Mouse (Mus musculus): ENCODE measurements around the gene Ciao2a. TPM values are rescaled to one million over a fixed set of nuclear protein-coding genes. Genes with fewer than 3 reads are reported as not detected.

Gene Ciao2a
- polyA plus RNA-seq, 1 experiment from 2014 or later = 73.7 TPM

- peaks cover 41% of the 10 kb centered on the region for H3K4me1 ChIP-seq
- no peak for ATAC-seq (ENCODE audit: low FRiP score)
- H3K9me3 ChIP-seq (replicated peaks) = no peaks in the 10 kb centered on the region
- H3K27me3 ChIP-seq (replicated peaks) = no peaks in the 10 kb centered on the region
- no peak overlapping the region for H3K4me3 ChIP-seq (replicated peaks)
- H3K36me3 ChIP-seq = no peaks in the 10 kb centered on the region
- no peak overlapping the region for H3K4me2 ChIP-seq
- no peak overlapping the region for H3K27ac ChIP-seq (replicated peaks)
- no peak overlapping the region for H3K9ac ChIP-seq (replicated peaks)
These were observed 5.0 kb upstream of the Ciao2a start for GRCm38 (mm10) chr9:66121421-66121820.

GRCm38 (mm10) chr9:66123648-66124047, 2.8 kb upstream of the Ciao2a start:
- Histone ChIP-seq H3K27me3 (replicated peaks) (no peaks in the 10 kb centered on the region), H3K27ac (replicated peaks) (peak overlapping the region; percentile 91), H3K4me1 (peaks cover 46% of the 10 kb centered on the region), H3K9ac (replicated peaks) (peak overlapping the region; percentile 79), H3K4me3 (replicated peaks) (peak overlapping the region; percentile 82), H3K9me3 (replicated peaks) (no peaks in the 10 kb centered on the region), H3K4me2 (peak overlapping the region; percentile 73), H3K36me3 (no peaks in the 10 kb centered on the region)
- ATAC-seq (ENCODE audit: low FRiP score) = no peak
- WGBS = 3% methylated on average over 5 of the region's 5 CpGs

GRCm38 (mm10) chr9:66124111-66124531, 2.3 kb upstream of the Ciao2a start:
- H3K36me3 ChIP-seq = no peaks in the 10 kb centered on the region
- no peaks in the 10 kb centered on the region for H3K9me3 ChIP-seq (replicated peaks)
- peak overlapping the region; percentile 82 for H3K4me3 ChIP-seq (replicated peaks)
- H3K4me1 ChIP-seq = peaks cover 46% of the 10 kb centered on the region
- peak overlapping the region; percentile 91 for H3K27ac ChIP-seq (replicated peaks)
- H3K4me2 ChIP-seq = peak overlapping the region; percentile 73
- 1% methylated on average over 12 of the region's 12 CpGs for WGBS
- peak overlapping the region; percentile 79 for H3K9ac ChIP-seq (replicated peaks)
- no peaks in the 10 kb centered on the region for H3K27me3 ChIP-seq (replicated peaks)
- ATAC-seq (ENCODE audit: low FRiP score) = peak; percentile 28

- peak; percentile 98 for ATAC-seq (ENCODE audit: low FRiP score)
- Histone ChIP-seq H3K4me1 (peaks cover 46% of the 10 kb centered on the region), H3K27me3 (replicated peaks) (no peaks in the 10 kb centered on the region), H3K9ac (replicated peaks) (peak overlapping the region; percentile 79), H3K9me3 (replicated peaks) (no peaks in the 10 kb centered on the region), H3K36me3 (no peaks in the 10 kb centered on the region), H3K4me2 (peak overlapping the region; percentile 73), H3K27ac (replicated peaks) (peak overlapping the region; percentile 91), H3K4me3 (replicated peaks) (peak overlapping the region; percentile 82)
- WGBS = 7% methylated on average over 33 of the region's 33 CpGs
These were observed 1.5 kb upstream of the Ciao2a start for GRCm38 (mm10) chr9:66124681-66125542.

GRCm38 (mm10) chr9:66125543-66126455, 612 bp upstream of the Ciao2a start:
- peak overlapping the region; percentile 84 for H3K4me2 ChIP-seq
- H3K27me3 ChIP-seq (replicated peaks) = no peaks in the 10 kb centered on the region
- H3K36me3 ChIP-seq = no peaks in the 10 kb centered on the region
- H3K4me3 ChIP-seq (replicated peaks) = peak overlapping the region; percentile 67
- no peaks in the 10 kb centered on the region for H3K9me3 ChIP-seq (replicated peaks)
- WGBS = 46% methylated on average over 12 of the region's 12 CpGs
- peak overlapping the region; percentile 69; the same call in 1 of the 2 replicates for H3K9ac ChIP-seq (replicated peaks)
- peak overlapping the region; percentile 83 for H3K27ac ChIP-seq (replicated peaks)
- H3K4me1 ChIP-seq = peaks cover 46% of the 10 kb centered on the region
- ATAC-seq (ENCODE audit: low FRiP score) = no peak

GRCm38 (mm10) chr9:66127193-66127546, 759 bp downstream of the Ciao2a start:
- Histone ChIP-seq H3K4me2 (peak overlapping the region; percentile 84), H3K27me3 (replicated peaks) (no peaks in the 10 kb centered on the region), H3K27ac (replicated peaks) (peak overlapping the region; percentile 83), H3K4me3 (replicated peaks) (peak overlapping the region; percentile 67), H3K4me1 (peaks cover 42% of the 10 kb centered on the region), H3K9me3 (replicated peaks) (no peaks in the 10 kb centered on the region), H3K36me3 (no peaks in the 10 kb centered on the region), H3K9ac (replicated peaks) (peak overlapping the region; percentile 69)
- no peak for ATAC-seq (ENCODE audit: low FRiP score)
- 45% methylated on average over 6 of the region's 6 CpGs for WGBS

GRCm38 (mm10) chr9:66127884-66128283, 1.5 kb downstream of the Ciao2a start:
- H3K9me3 ChIP-seq (replicated peaks) = no peaks in the 10 kb centered on the region
- no peak for ATAC-seq (ENCODE audit: low FRiP score)
- WGBS = 97% methylated on average over 4 of the region's 4 CpGs

GRCm38 (mm10) chr9:66131466-66131865, 5.1 kb downstream of the Ciao2a start:
- no peak overlapping the region for H3K9ac ChIP-seq (replicated peaks)
- no peak for ATAC-seq (ENCODE audit: low FRiP score)
- WGBS = 94% methylated on average over 2 of the region's 2 CpGs

More at GRCm38 (mm10) chr9:66127884-66128283, 1.5 kb downstream of the Ciao2a start:
- peak overlapping the region; percentile 84 for H3K4me2 ChIP-seq
- peaks cover 37% of the 10 kb centered on the region for H3K4me1 ChIP-seq
- 0 out of 2 replicates have a peak overlapping the region, but pooled peaks have one; percentile 67 for H3K4me3 ChIP-seq (replicated peaks)
- H3K27me3 ChIP-seq (replicated peaks) = no peaks in the 10 kb centered on the region
- H3K9ac ChIP-seq (replicated peaks) = no peak overlapping the region
- H3K36me3 ChIP-seq = peaks cover 1% of the 10 kb centered on the region
- H3K27ac ChIP-seq (replicated peaks) = no peak overlapping the region

GRCm38 (mm10) chr9:66135967-66136366, 9.6 kb downstream of the Ciao2a start:
- ATAC-seq (ENCODE audit: low FRiP score) = no peak
- 52% methylated on average over 4 of the region's 4 CpGs for WGBS
- Histone ChIP-seq H3K9me3 (replicated peaks) (no peaks in the 10 kb centered on the region), H3K4me1 (no peaks in the 10 kb centered on the region), H3K4me3 (replicated peaks) (no peak overlapping the region), H3K27ac (replicated peaks) (no peak overlapping the region), H3K9ac (replicated peaks) (no peak overlapping the region), H3K4me2 (no peak overlapping the region), H3K27me3 (replicated peaks) (no peaks in the 10 kb centered on the region), H3K36me3 (peaks cover 67% of the 10 kb centered on the region)

More at GRCm38 (mm10) chr9:66131466-66131865, 5.1 kb downstream of the Ciao2a start:
- peaks cover 28% of the 10 kb centered on the region for H3K36me3 ChIP-seq
- no peak overlapping the region for H3K4me2 ChIP-seq
- no peak overlapping the region for H3K4me3 ChIP-seq (replicated peaks)
- H3K27me3 ChIP-seq (replicated peaks) = no peaks in the 10 kb centered on the region
- H3K9me3 ChIP-seq (replicated peaks) = no peaks in the 10 kb centered on the region
- H3K4me1 ChIP-seq = peaks cover 12% of the 10 kb centered on the region
- no peak overlapping the region for H3K27ac ChIP-seq (replicated peaks)

- Histone ChIP-seq H3K4me2 (no peak overlapping the region), H3K4me3 (replicated peaks) (no peak overlapping the region), H3K36me3 (peaks cover 63% of the 10 kb centered on the region), H3K9me3 (replicated peaks) (no peaks in the 10 kb centered on the region), H3K4me1 (no peaks in the 10 kb centered on the region), H3K27me3 (replicated peaks) (no peaks in the 10 kb centered on the region), H3K9ac (replicated peaks) (no peak overlapping the region), H3K27ac (replicated peaks) (no peak overlapping the region)
- 92% methylated on average over 7 of the region's 7 CpGs for WGBS
- ATAC-seq (ENCODE audit: low FRiP score) = no peak
These were observed 11.8 kb downstream of the Ciao2a start for GRCm38 (mm10) chr9:66138193-66138592.

- Histone ChIP-seq H3K9me3 (replicated peaks) (no peaks in the 10 kb centered on the region), H3K27ac (replicated peaks) (no peak overlapping the region), H3K9ac (replicated peaks) (no peak overlapping the region), H3K36me3 (peaks cover 31% of the 10 kb centered on the region), H3K4me3 (replicated peaks) (no peak overlapping the region), H3K27me3 (replicated peaks) (no peaks in the 10 kb centered on the region), H3K4me1 (no peaks in the 10 kb centered on the region), H3K4me2 (no peak overlapping the region)
- WGBS = 80% methylated on average over 1 of the region's 1 CpGs
- no peak for ATAC-seq (ENCODE audit: low FRiP score)
These were observed 15.9 kb downstream of the Ciao2a start for GRCm38 (mm10) chr9:66142265-66142664.
